Mouse (Mus musculus) C2C12 (cell line): Measurements from ENCODE around the gene Pnck.

Source experiments
- CTCF ChIP-seq: IDR thresholded peaks from one replicate; pipeline ENCODE4 v1.5.1; 2011; ENCODE audit not compliant: control insufficient read depth, insufficient read depth, insufficient read length
- MAX ChIP-seq: IDR thresholded peaks from one replicate; pipeline ENCODE4 v1.6.1; 2011; ENCODE audit warnings: mild to moderate bottlenecking, control low read depth
- MYOG ChIP-seq: IDR thresholded peaks from one replicate; pipeline ENCODE4 v1.6.1; 2011; ENCODE audit not compliant: control insufficient read depth, insufficient read length; ENCODE audit errors: extremely low read depth
- USF1 ChIP-seq: IDR thresholded peaks from one replicate; pipeline ENCODE4 v1.6.1; 2011; ENCODE audit warnings: low read depth, mild to moderate bottlenecking, control low read depth, moderate library complexity

- TF ChIP-seq CTCF (no peak), USF1 (no peak), MYOG (no peak), MAX (no peak)
These were observed 862 bp downstream of the Pnck start for GRCm38 (mm10) chrX:73658936-73659574.
